Mouse (Mus musculus) embryonic facial prominence, embryonic 15.5 days (tissue): ENCODE results near the gene Negr1. TPM values are rescaled to one million over a fixed set of nuclear protein-coding genes. Genes with fewer than 3 reads are reported as not detected.

ENCODE experiments used
- ATAC-seq: fragments of 200-750 bp; cut with Nextera tagmentation; 2 replicates; pipeline ENCODE4 v1.8.0; 2017; ENCODE audit warnings: low read depth, moderate TSS enrichment; ENCODE audit not compliant: insufficient number of reproducible peaks, low FRiP score, low TSS enrichment
- H3K27ac ChIP-seq: fragments of 300-500 bp; sonication (generic); replicated peaks from 2 replicates; pipeline ENCODE4 v1.5.1; 2015; ENCODE audit warnings: mild to moderate bottlenecking, inconsistent platforms
- H3K27me3 ChIP-seq: fragments of 300-500 bp; sonication (generic); 2 replicates; pipeline ENCODE4 v1.6.1; 2015; ENCODE audit warnings: inconsistent platforms
- H3K36me3 ChIP-seq: fragments of 300-500 bp; sonication (generic); 2 replicates; pipeline ENCODE4 v1.6.1; 2015; ENCODE audit warnings: mild to moderate bottlenecking, inconsistent platforms
- H3K4me1 ChIP-seq: fragments of 300-500 bp; sonication (generic); 2 replicates; pipeline ENCODE4 v1.6.1; 2015; ENCODE audit warnings: inconsistent platforms
- H3K4me2 ChIP-seq: fragments of 300-500 bp; sonication (generic); replicated peaks from 2 replicates; pipeline ENCODE4 v1.6.1; 2015; ENCODE audit warnings: mild to moderate bottlenecking, inconsistent platforms
- H3K4me3 ChIP-seq: fragments of 300-500 bp; sonication (generic); replicated peaks from 2 replicates; pipeline ENCODE4 v1.5.1; 2015; ENCODE audit warnings: mild to moderate bottlenecking, inconsistent platforms
- H3K9ac ChIP-seq: fragments of 300-500 bp; sonication (generic); 2 replicates; pipeline ENCODE4 v1.6.1; 2015; ENCODE audit warnings: inconsistent platforms
- H3K9me3 ChIP-seq: fragments of 300-500 bp; sonication (generic); replicated peaks from 2 replicates; pipeline ENCODE4 v1.6.1; 2016; ENCODE audit warnings: inconsistent platforms
- WGBS: fragments of 180-500 bp; shearing (Covaris S2); methylation state at CpG from one replicate; pipeline ENCODE4 v1.1.7; 2015; 5-methylcytosine and 5-hydroxymethylcytosine counted together
- polyA plus RNA-seq: library from polyadenylated mRNA; unstranded; fragments of >200 nt; fragmentation: Nextera tagmentation; extraction: Ambion mirVana; gene quantifications from 2 replicates; pipeline ENCODE4 v1.2.1, GENCODE M21; 2015

Gene Negr1
- polyA plus RNA-seq, 1 experiment from 2014 or later = 6.1 TPM

DNA sequence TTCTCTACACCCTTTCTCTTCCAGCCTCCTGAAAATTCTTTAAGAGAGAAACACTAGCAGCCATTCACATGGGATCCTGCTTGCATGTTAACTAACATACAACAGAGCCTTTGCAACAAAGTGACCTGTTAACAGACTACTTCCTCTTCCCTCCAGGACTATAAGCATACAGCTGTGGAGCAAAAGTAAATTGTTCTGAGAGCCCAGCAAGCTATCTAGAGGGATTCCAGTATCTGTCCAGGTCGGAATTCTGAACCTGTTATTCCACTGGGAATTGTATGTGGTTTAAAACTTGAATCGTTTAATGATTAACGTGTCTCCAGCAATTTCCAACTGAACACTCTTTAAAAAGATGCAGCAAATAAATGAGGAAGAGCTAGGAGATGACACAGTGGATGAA, 320.5 kb downstream of the Negr1 start:
- H3K27ac ChIP-seq = no peak overlapping the region
- H3K27me3 ChIP-seq = no peaks in the 10 kb centered on the region
- no peak overlapping the region for H3K4me2 ChIP-seq
- ATAC-seq = no peak
- no peak overlapping the region for H3K9ac ChIP-seq
- H3K4me3 ChIP-seq = no peak overlapping the region
- no peaks in the 10 kb centered on the region for H3K9me3 ChIP-seq
- no peaks in the 10 kb centered on the region for H3K4me1 ChIP-seq
- WGBS = 64% methylated on average over 3 of the region's 3 CpGs
- H3K36me3 ChIP-seq = no peaks in the 10 kb centered on the region

DNA sequence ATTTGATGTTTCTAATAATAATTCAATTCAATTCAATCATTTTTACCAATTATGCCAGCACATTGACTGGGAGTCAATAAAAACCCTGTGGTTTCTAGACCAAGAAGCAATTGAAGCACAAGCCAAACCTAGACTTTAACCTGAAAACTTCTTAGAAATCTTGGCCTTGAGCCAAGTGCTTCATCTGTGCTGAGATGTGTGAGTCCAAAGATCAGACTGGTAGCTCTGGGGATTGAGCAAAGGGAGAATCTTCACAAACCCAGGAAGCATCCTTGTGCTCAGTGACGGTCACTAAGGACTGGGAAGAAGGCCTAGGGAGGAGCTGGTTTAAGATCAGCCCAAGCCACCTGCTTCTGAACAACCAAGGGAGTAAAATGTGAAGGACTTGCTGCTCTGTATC, 322.3 kb downstream of the Negr1 start:
- WGBS = 83% methylated on average over 1 of the region's 1 CpGs

DNA sequence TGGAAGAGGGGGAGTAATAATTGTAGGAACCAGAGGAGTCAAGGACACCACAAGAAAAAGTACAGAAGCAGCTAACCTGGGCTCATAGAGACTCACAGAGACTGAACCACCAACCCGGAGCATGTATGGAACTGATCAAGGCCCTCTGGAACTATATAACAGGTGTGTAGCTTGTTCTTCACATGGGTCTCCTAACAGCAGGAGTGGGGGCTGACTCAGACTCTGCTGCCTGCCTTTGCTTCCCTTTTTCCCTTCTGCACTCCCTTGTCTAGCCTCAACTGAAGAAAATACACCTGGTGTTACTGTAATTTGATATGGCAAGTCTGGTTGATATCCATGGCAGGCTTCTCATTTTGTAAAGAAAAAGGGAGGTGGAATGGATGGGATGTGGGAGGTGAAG, 324.1 kb downstream of the Negr1 start:
- Histone ChIP-seq H3K4me3 (no peak overlapping the region), H3K4me2 (no peak overlapping the region), H3K27me3 (no peaks in the 10 kb centered on the region), H3K27ac (no peak overlapping the region), H3K9ac (no peak overlapping the region), H3K36me3 (no peaks in the 10 kb centered on the region), H3K4me1 (no peaks in the 10 kb centered on the region), H3K9me3 (no peaks in the 10 kb centered on the region)
- WGBS = 79% methylated on average over 1 of the region's 1 CpGs
- ATAC-seq = no peak

More for the DNA sequence above, 322.3 kb downstream of the Negr1 start:
- Histone ChIP-seq H3K4me3 (no peak overlapping the region), H3K27ac (no peak overlapping the region), H3K27me3 (no peaks in the 10 kb centered on the region), H3K4me1 (no peaks in the 10 kb centered on the region), H3K4me2 (no peak overlapping the region), H3K9ac (no peak overlapping the region), H3K36me3 (no peaks in the 10 kb centered on the region), H3K9me3 (no peaks in the 10 kb centered on the region)
- ATAC-seq = no peak

DNA sequence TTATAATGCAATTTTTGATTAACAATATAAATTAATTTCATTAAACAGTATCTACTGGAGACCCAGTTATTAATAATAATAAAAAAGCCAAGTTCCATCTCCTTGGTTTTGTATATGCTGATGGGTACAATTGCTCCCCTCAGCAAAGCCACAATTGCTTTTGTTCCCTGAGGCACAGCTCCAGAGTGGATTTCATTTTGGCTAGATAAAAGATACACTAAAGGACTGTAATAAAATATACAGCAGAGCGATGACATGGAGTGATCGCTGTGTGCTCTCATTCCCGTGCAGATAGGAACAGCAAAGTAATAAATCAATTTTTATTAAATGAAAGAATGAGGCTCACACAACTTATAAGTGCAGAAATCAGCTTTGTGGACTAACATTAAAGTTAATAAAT, 325.3 kb downstream of the Negr1 start:
- Histone ChIP-seq H3K4me3 (no peak overlapping the region), H3K4me2 (no peak overlapping the region), H3K27ac (no peak overlapping the region), H3K9me3 (no peaks in the 10 kb centered on the region), H3K9ac (no peak overlapping the region), H3K27me3 (no peaks in the 10 kb centered on the region), H3K36me3 (no peaks in the 10 kb centered on the region), H3K4me1 (no peaks in the 10 kb centered on the region)
- no peak for ATAC-seq
- WGBS = 85% methylated on average over 3 of the region's 3 CpGs

DNA sequence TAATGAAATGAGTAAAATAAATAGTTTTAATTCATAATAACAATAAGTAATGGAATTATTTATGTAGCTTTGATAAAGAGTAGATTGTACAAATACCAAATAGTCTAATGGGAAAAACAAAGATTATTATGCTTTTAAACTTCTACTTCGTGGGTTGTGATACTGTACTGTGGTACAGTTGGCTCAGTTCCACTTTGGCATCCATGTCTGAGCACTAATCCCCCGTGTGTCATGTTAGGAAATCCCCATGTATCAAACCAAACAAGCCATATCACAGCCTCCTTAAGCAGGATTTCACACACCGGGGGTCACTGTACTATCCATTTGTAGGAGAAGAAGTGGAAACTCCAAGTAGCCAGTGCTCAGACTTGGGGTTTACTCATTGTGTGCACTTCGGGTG, 329.4 kb downstream of the Negr1 start:
- no peaks in the 10 kb centered on the region for H3K27me3 ChIP-seq
- H3K27ac ChIP-seq = no peak overlapping the region
- no peaks in the 10 kb centered on the region for H3K4me1 ChIP-seq
- H3K9ac ChIP-seq = no peak overlapping the region
- H3K4me2 ChIP-seq = no peak overlapping the region
- WGBS = 53% methylated on average over 4 of the region's 4 CpGs
- no peaks in the 10 kb centered on the region for H3K9me3 ChIP-seq
- H3K4me3 ChIP-seq = no peak overlapping the region
- ATAC-seq = no peak
- no peaks in the 10 kb centered on the region for H3K36me3 ChIP-seq

DNA sequence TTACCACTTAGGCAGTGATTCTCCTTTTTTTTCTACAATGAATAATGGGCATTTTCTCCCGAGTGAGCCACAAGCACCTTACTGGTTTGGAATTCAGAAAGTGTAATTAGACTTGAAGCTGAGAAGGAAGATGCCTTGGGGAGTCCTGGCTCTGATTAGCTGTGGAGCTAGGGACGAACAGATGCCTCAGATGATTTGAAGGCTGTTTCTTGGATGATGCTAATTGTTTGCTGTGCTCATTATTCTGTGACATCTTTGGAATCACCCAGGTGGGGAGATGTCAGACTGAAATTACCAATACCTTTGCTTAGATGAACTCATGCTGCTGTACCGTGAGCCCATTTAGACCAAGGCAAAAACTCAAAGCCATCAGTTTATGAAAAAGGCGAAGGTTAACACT, 333.7 kb downstream of the Negr1 start:
- H3K27me3 ChIP-seq = no peaks in the 10 kb centered on the region
- no peak overlapping the region for H3K9ac ChIP-seq
- H3K4me1 ChIP-seq = no peaks in the 10 kb centered on the region
- no peaks in the 10 kb centered on the region for H3K9me3 ChIP-seq
- H3K36me3 ChIP-seq = no peaks in the 10 kb centered on the region
- 36% methylated on average over 4 of the region's 4 CpGs for WGBS
- no peak overlapping the region for H3K4me2 ChIP-seq
- H3K27ac ChIP-seq = no peak overlapping the region
- no peak overlapping the region for H3K4me3 ChIP-seq
- ATAC-seq = no peak

DNA sequence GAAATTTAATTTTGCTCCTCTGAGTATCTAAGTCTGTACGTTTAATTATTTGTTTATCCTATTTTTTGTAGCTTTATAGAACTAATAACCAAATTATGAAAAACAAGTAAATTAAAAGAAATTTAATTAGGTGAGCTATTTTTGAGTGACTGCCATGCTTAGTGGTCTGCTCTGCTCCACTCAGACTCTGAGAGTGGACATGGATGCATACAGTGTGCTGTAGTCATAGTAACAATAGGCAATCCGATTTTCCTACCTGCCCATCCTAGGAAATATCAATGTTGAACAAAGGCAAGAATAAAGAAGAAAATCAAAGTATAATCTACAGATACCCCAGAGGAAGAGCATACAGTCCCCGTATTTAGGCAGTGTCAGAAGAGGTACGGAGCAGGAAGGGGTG, 334.5 kb downstream of the Negr1 start:
- no peak overlapping the region for H3K4me2 ChIP-seq
- no peaks in the 10 kb centered on the region for H3K27me3 ChIP-seq
- ATAC-seq = no peak
- no peak overlapping the region for H3K4me3 ChIP-seq
- WGBS = 74% methylated on average over 4 of the region's 4 CpGs
- H3K9me3 ChIP-seq = no peaks in the 10 kb centered on the region
- no peaks in the 10 kb centered on the region for H3K36me3 ChIP-seq
- no peaks in the 10 kb centered on the region for H3K4me1 ChIP-seq
- no peak overlapping the region for H3K27ac ChIP-seq
- no peak overlapping the region for H3K9ac ChIP-seq

DNA sequence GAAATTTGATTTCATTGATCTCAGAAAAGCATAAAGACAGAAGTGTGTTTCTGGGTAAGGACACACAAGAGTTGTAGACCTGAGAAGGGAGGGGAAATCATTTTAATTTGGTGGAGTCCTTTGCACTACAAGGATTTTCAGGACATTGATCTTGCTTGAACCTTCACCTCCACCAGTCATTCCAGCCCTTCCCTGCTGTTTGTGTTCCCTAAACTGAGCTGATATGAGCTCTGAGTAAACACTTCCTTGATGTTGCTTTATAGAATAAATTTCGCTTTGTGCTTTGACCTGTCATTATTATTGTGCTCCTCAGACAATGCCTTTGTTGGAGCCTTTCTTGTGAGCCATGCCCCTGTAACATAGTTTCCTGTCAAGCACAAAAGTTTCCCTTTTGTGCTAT, 335.0 kb downstream of the Negr1 start:
- no peak overlapping the region for H3K4me2 ChIP-seq
- no peak overlapping the region for H3K4me3 ChIP-seq
- no peaks in the 10 kb centered on the region for H3K9me3 ChIP-seq
- H3K36me3 ChIP-seq = no peaks in the 10 kb centered on the region
- WGBS = 91% methylated on average over 1 of the region's 1 CpGs
- no peaks in the 10 kb centered on the region for H3K27me3 ChIP-seq
- no peak overlapping the region for H3K9ac ChIP-seq
- ATAC-seq = no peak
- no peaks in the 10 kb centered on the region for H3K4me1 ChIP-seq
- no peak overlapping the region for H3K27ac ChIP-seq

DNA sequence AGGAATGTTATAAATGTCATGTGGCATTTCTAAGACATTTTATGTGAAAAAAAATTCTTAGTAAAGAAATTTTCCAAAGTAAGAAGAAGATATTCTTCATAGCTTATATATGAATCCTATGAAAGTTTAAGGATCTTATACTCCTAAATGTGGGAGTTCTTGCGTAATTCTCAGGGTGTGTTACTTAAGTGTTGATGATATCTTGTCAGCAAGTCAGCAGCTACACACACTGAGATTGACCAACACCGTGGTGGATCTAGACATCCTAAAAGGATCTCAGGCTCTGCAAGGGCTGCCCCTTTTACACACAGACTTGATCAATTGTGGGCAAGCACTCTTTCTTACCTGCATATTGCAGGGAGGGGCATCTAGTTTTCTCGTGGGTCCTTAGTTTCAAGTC, 339.5 kb downstream of the Negr1 start:
- 80% methylated on average over 3 of the region's 3 CpGs for WGBS
- Histone ChIP-seq H3K36me3 (no peaks in the 10 kb centered on the region), H3K9ac (no peak overlapping the region), H3K9me3 (no peaks in the 10 kb centered on the region), H3K4me2 (no peak overlapping the region), H3K27me3 (no peaks in the 10 kb centered on the region), H3K27ac (no peak overlapping the region), H3K4me1 (no peaks in the 10 kb centered on the region), H3K4me3 (no peak overlapping the region)
- ATAC-seq = no peak

DNA sequence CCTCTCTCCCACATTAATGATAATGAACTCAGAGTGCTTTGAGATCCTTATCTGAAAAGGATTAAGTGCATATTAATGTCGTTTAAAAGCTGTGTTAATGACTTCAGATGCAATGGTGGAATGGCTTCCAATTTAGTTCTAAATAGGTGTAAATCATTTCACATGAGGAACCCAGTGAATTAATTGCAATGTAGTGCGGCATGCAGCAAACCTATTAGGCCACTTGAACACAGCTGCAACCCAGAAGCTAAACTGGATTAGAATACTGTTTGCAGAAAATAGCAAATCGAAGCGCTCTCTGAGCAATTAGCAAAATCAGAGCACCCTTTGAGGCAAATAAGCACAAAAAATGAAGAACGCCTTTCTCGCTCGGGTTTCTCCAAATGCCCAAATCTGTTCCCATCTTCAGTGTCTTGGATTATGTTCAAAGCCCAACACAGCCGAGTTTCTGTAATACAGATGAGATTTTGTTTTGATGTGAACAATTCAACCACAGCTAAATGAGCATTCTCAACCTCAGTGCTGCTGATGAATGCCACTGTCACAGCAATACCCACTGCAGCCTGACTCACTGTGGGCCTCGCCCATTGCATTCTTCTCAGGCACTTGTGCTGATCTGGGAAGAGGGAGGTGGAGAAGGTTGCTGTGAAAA, 342.5 kb downstream of the Negr1 start:
- ATAC-seq = no peak
- Histone ChIP-seq H3K4me3 (no peak overlapping the region), H3K27me3 (no peaks in the 10 kb centered on the region), H3K4me1 (no peaks in the 10 kb centered on the region), H3K4me2 (no peak overlapping the region), H3K27ac (no peak overlapping the region), H3K36me3 (no peaks in the 10 kb centered on the region), H3K9me3 (no peaks in the 10 kb centered on the region), H3K9ac (no peak overlapping the region)
- WGBS = 61% methylated on average over 9 of the region's 9 CpGs

DNA sequence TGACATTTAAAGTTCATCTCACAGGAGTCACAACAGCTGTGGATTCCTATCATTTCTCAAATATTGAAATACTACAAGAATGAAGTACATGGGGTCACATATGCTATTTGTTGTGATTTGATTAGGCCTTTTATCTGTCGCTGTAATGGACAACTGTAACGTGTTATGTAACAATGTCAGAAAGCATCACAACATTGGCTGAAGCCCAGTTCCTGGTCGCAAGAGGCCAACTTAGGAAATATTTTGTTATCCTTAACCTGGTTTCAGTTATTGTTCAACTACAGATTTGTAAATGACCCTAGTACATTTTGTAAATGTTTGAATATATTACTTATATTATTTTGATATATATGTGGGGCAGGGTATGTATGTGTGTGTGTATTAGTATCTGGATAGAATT, 351.2 kb downstream of the Negr1 start:
- no peak overlapping the region for H3K4me2 ChIP-seq
- no peaks in the 10 kb centered on the region for H3K4me1 ChIP-seq
- H3K27me3 ChIP-seq = no peaks in the 10 kb centered on the region
- no peak for ATAC-seq
- H3K27ac ChIP-seq = no peak overlapping the region
- no peaks in the 10 kb centered on the region for H3K36me3 ChIP-seq
- no peak overlapping the region for H3K4me3 ChIP-seq
- WGBS = 74% methylated on average over 3 of the region's 3 CpGs
- no peaks in the 10 kb centered on the region for H3K9me3 ChIP-seq
- no peak overlapping the region for H3K9ac ChIP-seq

DNA sequence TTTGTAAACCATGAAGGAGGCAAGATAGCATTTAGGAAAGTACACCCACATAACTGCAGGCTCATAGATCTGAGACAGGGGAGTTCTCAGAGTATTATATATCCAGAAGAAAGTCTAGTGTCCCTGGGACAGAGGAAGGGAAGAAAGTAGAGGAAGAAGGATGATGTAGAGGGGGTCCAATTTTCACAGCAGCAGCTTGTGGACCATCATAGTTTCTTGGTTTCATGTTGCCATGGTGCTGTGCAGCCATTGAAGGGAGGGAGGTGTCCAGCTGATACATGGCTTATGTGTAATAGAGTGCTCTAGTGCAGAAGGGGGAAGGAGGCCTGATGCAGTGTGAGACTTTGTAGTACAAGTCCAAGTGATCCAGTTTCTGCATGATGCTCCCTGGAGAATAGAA, 359.8 kb downstream of the Negr1 start:
- H3K9me3 ChIP-seq = no peaks in the 10 kb centered on the region
- no peak overlapping the region for H3K4me2 ChIP-seq
- no peak overlapping the region for H3K27ac ChIP-seq
- H3K4me1 ChIP-seq = no peaks in the 10 kb centered on the region
- H3K4me3 ChIP-seq = no peak overlapping the region
- no peaks in the 10 kb centered on the region for H3K36me3 ChIP-seq
- H3K27me3 ChIP-seq = no peaks in the 10 kb centered on the region
- no peak overlapping the region for H3K9ac ChIP-seq
- ATAC-seq = no peak
